Mouse (Mus musculus): ENCODE results near the gene Egfl7.

Egfl7 gene

DNA sequence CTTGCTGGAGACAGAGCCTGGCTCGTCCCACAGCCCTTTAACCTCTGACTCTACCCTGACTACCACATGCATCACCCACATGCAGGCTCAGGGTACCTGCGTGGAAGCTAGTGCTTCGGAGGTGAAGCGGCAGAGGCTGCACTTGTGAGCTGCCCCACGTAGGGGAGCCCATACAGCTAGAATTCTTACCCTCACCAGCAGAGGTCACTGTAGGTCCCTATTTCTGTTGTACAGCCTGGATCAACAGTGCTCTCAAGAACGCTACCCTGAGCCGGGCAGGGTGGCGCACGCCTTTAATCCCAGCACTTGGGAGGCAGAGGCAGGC, 14.2 kb downstream of the Egfl7 start:
- Histone ChIP-seq H3K36me3 (ENCODE audit: control insufficient read depth, insufficient read depth, low read length, poor library complexity, severe bottlenecking) (no peaks in the 10 kb centered on the region), H3K27me3 (ENCODE audit: control insufficient read depth, insufficient read depth, low read length, poor library complexity, severe bottlenecking) (no peaks in the 10 kb centered on the region)
- DNase-seq (ENCODE audit: low read depth, low spot score), result peak; percentile 86

GRCm38 (mm10) chr2:26594461-26594933, 14.7 kb downstream of the Egfl7 start:
- Histone ChIP-seq H3K36me3 (ENCODE audit: control insufficient read depth, insufficient read depth, low read length, poor library complexity, severe bottlenecking) (no peaks in the 10 kb centered on the region), H3K27me3 (ENCODE audit: control insufficient read depth, insufficient read depth, low read length, poor library complexity, severe bottlenecking) (no peaks in the 10 kb centered on the region)
- no peak for DNase-seq (ENCODE audit: low read depth, low spot score)

DNA sequence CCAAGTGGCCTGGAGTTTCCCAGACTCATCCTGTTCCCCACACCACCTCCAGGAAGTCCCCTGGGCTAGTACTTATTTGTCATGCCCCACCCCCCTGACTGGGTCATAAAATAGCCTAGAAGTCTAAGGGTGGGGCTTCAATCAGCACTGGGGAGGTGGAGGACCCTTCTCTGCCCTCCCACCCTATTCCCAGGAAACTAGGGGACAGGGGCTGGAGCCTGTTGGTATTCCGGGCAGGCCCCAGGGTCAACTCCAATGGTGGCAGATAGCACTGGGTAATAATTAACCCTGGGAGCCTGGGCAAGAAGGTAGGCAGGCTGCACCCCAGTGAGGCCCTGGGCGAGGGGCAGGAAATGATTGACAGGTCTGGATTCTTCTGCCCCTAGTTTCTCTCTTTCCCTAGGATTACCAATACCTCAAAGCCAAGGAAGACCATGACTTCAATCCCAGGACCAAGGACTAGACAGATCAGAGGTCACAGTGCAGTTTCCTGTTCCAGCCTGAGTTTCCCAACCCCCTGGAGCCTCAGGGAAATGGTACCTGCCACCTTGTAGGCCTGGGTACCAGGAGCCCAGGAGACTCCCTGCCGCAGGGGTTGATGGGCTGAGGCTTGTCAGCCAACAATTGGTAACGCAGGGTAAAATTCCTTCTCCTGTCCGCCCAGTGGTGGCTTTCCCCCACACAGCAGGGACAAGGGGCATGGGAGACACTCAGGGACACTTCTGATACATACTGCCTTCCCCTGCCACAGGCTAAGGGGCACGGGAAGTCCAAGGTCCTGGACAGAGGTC, 15.3 kb downstream of the Egfl7 start:
- no peak for DNase-seq (ENCODE audit: low read depth, low spot score)
- no peaks in the 10 kb centered on the region for H3K36me3 ChIP-seq (ENCODE audit: control insufficient read depth, insufficient read depth, low read length, poor library complexity, severe bottlenecking)
- H3K27me3 ChIP-seq (ENCODE audit: control insufficient read depth, insufficient read depth, low read length, poor library complexity, severe bottlenecking), result no peaks in the 10 kb centered on the region

DNA sequence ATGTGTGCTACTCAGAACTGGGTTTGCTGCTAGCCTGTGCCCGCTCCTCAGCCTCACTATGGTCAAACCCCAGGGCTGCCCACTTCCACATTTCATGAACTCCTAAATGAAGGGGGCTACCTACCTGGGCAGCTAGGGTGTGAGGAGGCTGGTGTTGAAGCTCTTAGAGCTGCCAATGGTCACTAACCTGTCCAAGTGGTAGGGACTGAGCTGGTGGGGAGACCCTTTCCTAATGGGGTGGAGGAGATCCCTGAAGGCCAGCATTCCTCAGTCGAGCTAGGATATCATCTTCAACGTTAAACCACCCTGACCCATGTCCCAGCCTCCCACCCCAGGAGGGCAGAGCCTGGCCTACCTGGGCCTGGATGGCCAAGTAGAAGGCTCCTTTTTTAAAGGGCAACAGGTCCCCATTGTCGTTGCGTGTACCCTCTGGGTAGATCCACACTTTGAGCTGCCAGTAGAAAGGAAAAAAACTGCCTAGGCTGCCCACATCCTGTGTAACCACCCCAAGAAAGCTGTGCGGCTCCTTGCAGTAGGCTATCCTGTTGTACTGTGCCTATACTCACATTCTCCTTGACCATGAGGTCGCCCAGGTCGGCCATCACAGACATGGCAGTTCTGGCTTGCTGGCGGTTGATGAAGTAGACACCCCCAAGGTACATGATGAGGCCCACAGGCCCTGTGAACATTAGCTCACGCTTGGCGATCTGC, 16.1 kb downstream of the Egfl7 start:
- Histone ChIP-seq H3K27me3 (ENCODE audit: control insufficient read depth, insufficient read depth, low read length, poor library complexity, severe bottlenecking) (no peaks in the 10 kb centered on the region), H3K36me3 (ENCODE audit: control insufficient read depth, insufficient read depth, low read length, poor library complexity, severe bottlenecking) (no peaks in the 10 kb centered on the region)
- DNase-seq (ENCODE audit: low read depth, low spot score), result no peak

DNA sequence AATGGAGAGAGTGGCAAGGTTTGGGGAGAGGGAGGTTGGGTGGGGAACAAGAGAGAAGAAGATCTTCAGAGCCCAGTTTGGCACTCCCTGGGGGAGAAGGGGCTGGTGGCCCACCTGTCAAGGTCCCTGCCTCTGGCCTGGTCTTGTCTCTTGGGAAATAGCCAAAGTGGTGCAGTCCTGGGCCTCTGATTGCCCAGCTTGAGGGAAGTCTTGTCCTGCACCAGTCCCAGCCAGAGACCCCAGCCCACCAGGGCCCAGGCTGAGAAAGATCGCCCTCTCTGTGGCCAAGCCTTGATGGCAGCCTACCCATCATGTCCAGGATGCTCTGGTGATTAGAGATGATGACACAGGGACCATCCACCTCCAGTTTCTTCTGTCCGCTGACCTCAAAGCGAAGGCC, 17.1 kb downstream of the Egfl7 start:
- H3K36me3 ChIP-seq (ENCODE audit: control insufficient read depth, insufficient read depth, low read length, poor library complexity, severe bottlenecking), result no peaks in the 10 kb centered on the region
- DNase-seq (ENCODE audit: low read depth, low spot score), result no peak
- no peaks in the 10 kb centered on the region for H3K27me3 ChIP-seq (ENCODE audit: control insufficient read depth, insufficient read depth, low read length, poor library complexity, severe bottlenecking)

GRCm38 (mm10) chr2:26597810-26598209, 18.0 kb downstream of the Egfl7 start:
- Histone ChIP-seq H3K27me3 (ENCODE audit: control insufficient read depth, insufficient read depth, low read length, poor library complexity, severe bottlenecking) (no peaks in the 10 kb centered on the region), H3K36me3 (ENCODE audit: control insufficient read depth, insufficient read depth, low read length, poor library complexity, severe bottlenecking) (no peaks in the 10 kb centered on the region)
- DNase-seq (ENCODE audit: low read depth, low spot score), result no peak

DNA sequence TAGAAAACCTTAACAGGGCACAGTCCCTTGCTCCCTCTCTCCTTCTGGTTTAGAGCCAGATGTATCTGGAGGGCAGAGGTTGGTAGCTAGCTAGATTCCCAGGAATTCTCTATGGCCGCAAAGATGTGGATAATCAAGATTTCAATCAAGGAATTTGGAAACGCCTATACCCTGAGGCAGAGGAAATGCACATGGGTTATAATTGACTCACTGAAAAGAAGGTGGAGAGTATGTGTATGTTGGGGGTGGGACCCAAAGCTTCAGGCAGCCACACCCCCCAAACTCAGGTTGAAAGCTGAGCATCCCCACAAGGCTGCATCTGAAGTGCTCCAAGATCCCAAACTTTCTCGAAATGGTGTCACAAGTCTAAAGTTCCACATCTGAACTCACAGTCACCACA, 18.6 kb downstream of the Egfl7 start:
- no peak for DNase-seq (ENCODE audit: low read depth, low spot score)
- Histone ChIP-seq H3K36me3 (ENCODE audit: control insufficient read depth, insufficient read depth, low read length, poor library complexity, severe bottlenecking) (no peaks in the 10 kb centered on the region), H3K27me3 (ENCODE audit: control insufficient read depth, insufficient read depth, low read length, poor library complexity, severe bottlenecking) (no peaks in the 10 kb centered on the region)

DNA sequence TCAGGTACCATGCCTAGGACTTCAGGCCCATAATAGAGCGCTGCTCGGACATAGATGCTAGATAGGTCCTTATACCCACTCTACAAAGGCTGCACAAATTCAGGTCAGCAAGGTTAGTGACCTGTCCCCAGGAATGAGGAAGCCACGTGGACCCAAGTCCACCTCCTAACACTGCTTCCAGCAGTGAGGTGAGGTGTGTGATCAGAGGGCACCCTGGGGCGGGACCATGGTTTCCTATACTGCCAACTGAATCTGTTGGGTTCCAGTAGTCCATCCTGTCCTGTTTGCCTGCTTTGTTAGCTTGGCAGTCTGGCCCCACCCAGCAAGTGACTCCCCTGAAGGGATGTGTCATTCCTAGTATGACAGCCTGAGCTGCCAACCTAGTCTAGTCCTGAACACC, 20.2 kb downstream of the Egfl7 start:
- Histone ChIP-seq H3K27me3 (ENCODE audit: control insufficient read depth, insufficient read depth, low read length, poor library complexity, severe bottlenecking) (no peaks in the 10 kb centered on the region), H3K36me3 (ENCODE audit: control insufficient read depth, insufficient read depth, low read length, poor library complexity, severe bottlenecking) (no peaks in the 10 kb centered on the region)
- no peak for DNase-seq (ENCODE audit: low read depth, low spot score)

- no peaks in the 10 kb centered on the region for H3K36me3 ChIP-seq (ENCODE audit: control insufficient read depth, insufficient read depth, low read length, poor library complexity, severe bottlenecking)
- no peaks in the 10 kb centered on the region for H3K27me3 ChIP-seq (ENCODE audit: control insufficient read depth, insufficient read depth, low read length, poor library complexity, severe bottlenecking)
- DNase-seq (ENCODE audit: low read depth, low spot score), result no peak
These were observed 20.9 kb downstream of the Egfl7 start for GRCm38 (mm10) chr2:26600664-26601063.

DNA sequence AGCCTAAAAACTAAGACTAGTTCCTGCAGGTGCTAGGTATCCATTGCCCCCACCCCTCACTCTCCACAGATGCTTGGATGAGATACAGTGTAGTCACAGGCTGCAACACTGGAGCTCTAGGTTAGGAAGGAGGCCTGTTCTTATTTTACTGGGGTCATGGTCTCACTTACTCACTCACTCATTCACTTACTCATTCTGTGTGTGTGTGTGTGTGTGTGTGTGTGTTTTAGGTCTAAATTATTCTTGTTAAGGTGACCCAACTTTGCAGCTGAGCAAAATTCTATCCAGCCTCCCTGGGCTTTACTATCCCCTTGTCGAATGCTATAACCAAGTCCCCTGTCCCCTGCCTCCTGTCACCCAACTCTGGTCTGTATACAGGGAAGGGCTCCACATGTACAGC, 21.8 kb downstream of the Egfl7 start:
- DNase-seq (ENCODE audit: low read depth, low spot score), result no peak
- H3K36me3 ChIP-seq (ENCODE audit: control insufficient read depth, insufficient read depth, low read length, poor library complexity, severe bottlenecking), result no peaks in the 10 kb centered on the region
- no peaks in the 10 kb centered on the region for H3K27me3 ChIP-seq (ENCODE audit: control insufficient read depth, insufficient read depth, low read length, poor library complexity, severe bottlenecking)

DNA sequence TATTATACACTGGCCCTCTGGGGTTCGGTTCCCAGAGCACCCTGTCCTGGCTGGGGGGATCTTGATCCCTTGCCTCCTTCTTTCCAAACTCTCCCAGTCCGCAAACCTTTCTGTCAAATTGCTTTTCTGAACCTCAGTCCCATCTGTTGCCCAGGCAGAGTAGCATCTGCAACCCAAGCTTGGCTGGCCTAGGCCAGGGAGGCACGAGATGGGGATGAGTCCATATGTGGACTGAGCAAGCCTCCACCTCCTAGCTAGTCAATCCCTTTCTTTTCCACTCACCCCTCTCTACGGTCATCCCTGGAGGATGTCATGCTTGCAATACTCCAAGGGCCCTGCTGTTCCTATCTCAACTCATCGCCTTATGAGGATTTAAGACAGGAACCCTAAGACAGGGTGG, 22.8 kb downstream of the Egfl7 start:
- Histone ChIP-seq H3K36me3 (ENCODE audit: control insufficient read depth, insufficient read depth, low read length, poor library complexity, severe bottlenecking) (no peaks in the 10 kb centered on the region), H3K27me3 (ENCODE audit: control insufficient read depth, insufficient read depth, low read length, poor library complexity, severe bottlenecking) (no peaks in the 10 kb centered on the region)
- no peak for DNase-seq (ENCODE audit: low read depth, low spot score)

GRCm38 (mm10) chr2:26603159-26603558, 23.3 kb downstream of the Egfl7 start:
- H3K36me3 ChIP-seq (ENCODE audit: control insufficient read depth, insufficient read depth, low read length, poor library complexity, severe bottlenecking), result no peaks in the 10 kb centered on the region
- DNase-seq (ENCODE audit: low read depth, low spot score), result no peak
- H3K27me3 ChIP-seq (ENCODE audit: control insufficient read depth, insufficient read depth, low read length, poor library complexity, severe bottlenecking), result no peaks in the 10 kb centered on the region

GRCm38 (mm10) chr2:26603720-26604671, 24.2 kb downstream of the Egfl7 start, which contains the start of gene Agpat2:
TSS of gene Agpat2 (minus strand) at chr2:26604417.
- Histone ChIP-seq H3K27me3 (ENCODE audit: control insufficient read depth, insufficient read depth, low read length, poor library complexity, severe bottlenecking) (no peaks in the 10 kb centered on the region), H3K36me3 (ENCODE audit: control insufficient read depth, insufficient read depth, low read length, poor library complexity, severe bottlenecking) (no peaks in the 10 kb centered on the region)
- peak; percentile 80 for DNase-seq (ENCODE audit: low read depth, low spot score)

- no peak for DNase-seq (ENCODE audit: low read depth, low spot score)
- no peaks in the 10 kb centered on the region for H3K36me3 ChIP-seq (ENCODE audit: control insufficient read depth, insufficient read depth, low read length, poor library complexity, severe bottlenecking)
- H3K27me3 ChIP-seq (ENCODE audit: control insufficient read depth, insufficient read depth, low read length, poor library complexity, severe bottlenecking), result no peaks in the 10 kb centered on the region
These were observed 25.5 kb downstream of the Egfl7 start for GRCm38 (mm10) chr2:26605331-26605730.

GRCm38 (mm10) chr2:26606579-26606978, 26.8 kb downstream of the Egfl7 start:
- no peaks in the 10 kb centered on the region for H3K27me3 ChIP-seq (ENCODE audit: control insufficient read depth, insufficient read depth, low read length, poor library complexity, severe bottlenecking)
- no peaks in the 10 kb centered on the region for H3K36me3 ChIP-seq (ENCODE audit: control insufficient read depth, insufficient read depth, low read length, poor library complexity, severe bottlenecking)
- no peak for DNase-seq (ENCODE audit: low read depth, low spot score)
